Mouse (Mus musculus) testis, postnatal 10 days (tissue): ENCODE results near the gene Ralgps2.

Source experiments
- DNase-seq: peaks from one replicate; pipeline ENCODE4 v3.0.0; 2021; ENCODE audit warnings: low spot score

The Ralgps2 gene

GRCm38 (mm10) chr1:156939251-156940141 lies at the start of gene Ralgps2:
Gene Ralgps2, minus strand, starts transcription at chr1:156939626.
- peak; percentile 80 for DNase-seq

GRCm38 (mm10) chr1:156987576-156987975 lies 48.1 kb upstream of the Ralgps2 start:
- no peak for DNase-seq

- no peak for DNase-seq
Observed at GRCm38 (mm10) chr1:156986641-156987345, 47.4 kb upstream of the Ralgps2 start.

GRCm38 (mm10) chr1:156985657-156986640 lies 46.5 kb upstream of the Ralgps2 start:
- no peak for DNase-seq

GRCm38 (mm10) chr1:156983009-156983870 lies 43.8 kb upstream of the Ralgps2 start:
- no peak for DNase-seq

GRCm38 (mm10) chr1:156981975-156982374 lies 42.5 kb upstream of the Ralgps2 start:
- DNase-seq: no peak

GRCm38 (mm10) chr1:156979722-156980121 lies 40.3 kb upstream of the Ralgps2 start:
- DNase-seq: no peak

- DNase-seq: no peak
Observed at GRCm38 (mm10) chr1:156978656-156979055, 39.2 kb upstream of the Ralgps2 start.

GRCm38 (mm10) chr1:156973857-156974256 lies 34.4 kb upstream of the Ralgps2 start:
- no peak for DNase-seq

- DNase-seq: no peak
Observed at GRCm38 (mm10) chr1:156972391-156972790, 33.0 kb upstream of the Ralgps2 start.

GRCm38 (mm10) chr1:156971206-156971811 lies 31.9 kb upstream of the Ralgps2 start:
- DNase-seq: no peak

- DNase-seq: no peak
Observed at GRCm38 (mm10) chr1:156970641-156971040, 31.2 kb upstream of the Ralgps2 start.

GRCm38 (mm10) chr1:156968107-156968506 lies 28.7 kb upstream of the Ralgps2 start:
- DNase-seq: no peak

GRCm38 (mm10) chr1:156964586-156964932 lies 25.1 kb upstream of the Ralgps2 start:
- DNase-seq: peak; percentile 44

- DNase-seq: peak; percentile 42
Observed at GRCm38 (mm10) chr1:156963871-156964585, 24.6 kb upstream of the Ralgps2 start.

- peak; percentile 33 for DNase-seq
Observed at GRCm38 (mm10) chr1:156961481-156962265, 22.2 kb upstream of the Ralgps2 start.

- peak; percentile 31 for DNase-seq
Observed at GRCm38 (mm10) chr1:156959004-156959403, 19.6 kb upstream of the Ralgps2 start.

GRCm38 (mm10) chr1:156957360-156957759 lies 17.9 kb upstream of the Ralgps2 start:
- no peak for DNase-seq
